Mouse (Mus musculus) bone marrow, adult 2 months (tissue): ENCODE results near the gene Slc27a2.

Source experiments
- CTCF ChIP-seq: fragments of 200-500 bp; IDR thresholded peaks from 2 replicates; pipeline ENCODE4 v1.5.1; 2011; ENCODE audit warnings: low read length, control low read depth; ENCODE audit not compliant: control insufficient read depth, insufficient read depth
- POLR2A ChIP-seq: fragments of 200-500 bp; IDR thresholded peaks from 2 replicates; pipeline ENCODE4 v1.6.1; 2011; ENCODE audit warnings: low read depth, mild to moderate bottlenecking, control low read depth, low read length, borderline replicate concordance; ENCODE audit not compliant: control insufficient read depth

GRCm38 (mm10) chr2:126622455-126622854 lies 70.2 kb downstream of the Slc27a2 start:
- TF ChIP-seq CTCF (no peak), POLR2A (no peak)
